Mouse (Mus musculus) liver, postnatal 0 days (tissue): ENCODE data around the gene Dlg5. TPM values are rescaled to one million over a fixed set of nuclear protein-coding genes. Genes with fewer than 3 reads are reported as not detected.

Source experiments
- ATAC-seq: fragments of 200-750 bp; cut with Nextera tagmentation; 2 replicates; pipeline ENCODE4 v1.8.0; 2017; ENCODE audit warnings: mild to moderate bottlenecking, moderate library complexity
- DNase-seq: peaks from one replicate; pipeline ENCODE4 v3.0.0-alpha.2; 2016
- H3K27ac ChIP-seq: fragments of 300-500 bp; sonication (generic); 2 replicates; pipeline ENCODE4 v1.5.1; 2014; ENCODE audit warnings: antibody characterized with exemption, moderate library complexity, mild to moderate bottlenecking, low read depth
- H3K27me3 ChIP-seq: fragments of 300-500 bp; sonication (generic); 2 replicates; pipeline ENCODE4 v1.6.1; 2014; ENCODE audit warnings: low read length, control low read depth, mixed read lengths; ENCODE audit not compliant: insufficient read depth
- H3K36me3 ChIP-seq: fragments of 300-500 bp; sonication (generic); replicated peaks from 2 replicates; pipeline ENCODE4 v1.6.1; 2014; ENCODE audit warnings: mild to moderate bottlenecking, control low read depth, low read length, moderate library complexity, mixed read lengths; ENCODE audit not compliant: insufficient read depth
- H3K4me1 ChIP-seq: fragments of 300-500 bp; sonication (generic); 2 replicates; pipeline ENCODE4 v1.6.1; 2014; ENCODE audit warnings: antibody characterized with exemption, mild to moderate bottlenecking, control low read depth; ENCODE audit not compliant: insufficient read depth
- H3K4me2 ChIP-seq: fragments of 300-500 bp; sonication (generic); 2 replicates; pipeline ENCODE4 v1.6.1; 2014; ENCODE audit warnings: low read depth, mild to moderate bottlenecking, low read length, moderate library complexity, mixed read lengths
- H3K4me3 ChIP-seq: fragments of 300-500 bp; sonication (generic); 2 replicates; pipeline ENCODE4 v1.5.1; 2014; ENCODE audit warnings: low read depth, low read length
- H3K9ac ChIP-seq: fragments of 300-500 bp; sonication (generic); replicated peaks from 2 replicates; pipeline ENCODE4 v1.6.1; 2014; ENCODE audit warnings: mild to moderate bottlenecking, moderate library complexity
- H3K9me3 ChIP-seq: fragments of 300-500 bp; sonication (generic); 2 replicates; pipeline ENCODE4 v1.6.1; 2016; ENCODE audit warnings: mild to moderate bottlenecking, control low read depth, low read length, mixed read lengths
- CTCF ChIP-seq: sonication (generic); IDR thresholded peaks from 2 replicates; pipeline ENCODE4 v1.5.1; 2016; ENCODE audit warnings: antibody characterized with exemption, low read depth
- EP300 ChIP-seq: IDR thresholded peaks from 2 replicates; pipeline ENCODE4 v1.6.1; 2016; ENCODE audit warnings: antibody characterized with exemption, low read depth, mild to moderate bottlenecking
- WGBS: fragments of 180-500 bp; shearing (Covaris S2); extraction: QIAGEN DNeasy Blood & Tissue Kit; methylation state at CpG from one replicate; pipeline ENCODE4 v1.1.7; 2014; ENCODE audit not compliant: insufficient replicate concordance; 5-methylcytosine and 5-hydroxymethylcytosine counted together
- microRNA-seq: library from miRNA; unstranded; fragments of <30 nt; microRNA quantifications from one replicate; pipeline ENCODE4, GENCODE M21; 2016
- polyA plus RNA-seq: library from polyadenylated mRNA; unstranded; fragments of >200 nt; fragmentation: Nextera tagmentation; extraction: Ambion mirVana; gene quantifications from 2 replicates; pipeline ENCODE4 v1.2.1, GENCODE M21; 2015

The Dlg5 gene
- polyA plus RNA-seq, 1 experiment from 2014 or later: 0.88 TPM

GRCm38 (mm10) chr14:24086481-24086880 lies 159.2 kb downstream of the Dlg5 start:
- H3K4me2 ChIP-seq: no peak overlapping the region
- H3K36me3 ChIP-seq: no peaks in the 10 kb centered on the region
- TF ChIP-seq EP300: no peak
- TF ChIP-seq CTCF: no peak
- ATAC-seq: no peak
- 61% methylated on average over 5 of the region's 5 CpGs for WGBS
- no peak overlapping the region for H3K9ac ChIP-seq
- DNase-seq: no peak
- no peaks in the 10 kb centered on the region for H3K4me1 ChIP-seq
- no peaks in the 10 kb centered on the region for H3K27me3 ChIP-seq
- H3K27ac ChIP-seq: no peak overlapping the region
- no peaks in the 10 kb centered on the region for H3K9me3 ChIP-seq
- H3K4me3 ChIP-seq: no peak overlapping the region

Small RNA genes lying within 50 kb of the gene (microRNA-seq; reads per million reads assigned to microRNA genes)
- not detected for gene Mir7210

Other genes with a start within 250 kb of the Dlg5 start
- gene Kcnma1, start 231.4 kb downstream of the Dlg5 start, polyA plus RNA-seq: 0.04 and 0.08 TPM in 2 replicates
- not detected in 2 replicates for gene E330034G19Rik, start 47.3 kb upstream of the Dlg5 start, polyA plus RNA-seq
- gene Polr3a, start 241.1 kb upstream of the Dlg5 start, polyA plus RNA-seq: 3.9 and 5.2 TPM in 2 replicates
- 613 and 662 TPM in 2 replicates for gene Rps24, start 241.2 kb upstream of the Dlg5 start, polyA plus RNA-seq